Mouse (Mus musculus) right cerebral cortex, postnatal 10 days (tissue): ENCODE measurements at regions not wholly inside any gene's neighbourhood (a gene's known extent, or its start where the extent isn't known, plus 50 kb on each side); places are given as distances from the start of the nearest gene placed in this dataset.
A peak's percentile ranks its signal among the peaks of the same experiment; 100 is the strongest.
"Not testable (repeated sequence)": the region's sequence is repeated elsewhere in the genome, so short reads cannot be mapped to it uniquely, and the experiment has no call there.

Experiments used
- DNase-seq, 2 experiments: peaks; one replicate each; pipeline ENCODE4 v3.0.0; 2021; ENCODE audit warnings: low spot score in 2 of 2

DNA sequence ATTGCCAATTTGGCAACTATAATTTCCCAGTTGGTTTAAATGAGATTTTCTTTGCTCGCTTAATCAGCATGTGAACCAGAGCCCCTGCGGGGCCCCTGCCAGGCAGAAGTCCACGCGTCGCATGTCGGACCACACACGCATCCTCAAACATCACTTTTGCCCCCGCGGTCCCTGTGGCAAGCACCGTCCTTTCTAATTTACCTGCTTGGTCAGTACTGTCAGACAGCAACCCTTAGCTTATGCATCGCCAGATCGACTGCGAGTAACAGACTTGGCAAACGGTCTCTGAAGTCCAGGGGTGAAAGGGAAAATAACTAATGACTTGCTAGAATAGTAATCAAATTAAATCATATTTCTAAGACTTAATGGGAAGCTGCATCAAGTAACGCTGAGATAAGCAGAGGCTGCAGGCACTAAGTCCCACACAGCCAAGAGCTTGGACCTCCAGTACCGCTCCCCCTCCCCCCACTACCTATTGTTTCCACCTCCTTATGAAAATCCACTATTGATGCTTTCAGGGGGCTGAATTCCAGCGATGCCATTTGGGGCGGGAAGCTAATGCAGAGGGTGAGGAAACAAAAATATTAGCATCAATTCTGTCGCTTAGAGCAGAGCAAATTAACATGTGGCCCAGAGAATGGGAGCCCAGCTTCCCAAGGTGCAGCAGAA, 142.0 kb upstream of the Cntnap4 start:
- no peak for DNase-seq

DNA sequence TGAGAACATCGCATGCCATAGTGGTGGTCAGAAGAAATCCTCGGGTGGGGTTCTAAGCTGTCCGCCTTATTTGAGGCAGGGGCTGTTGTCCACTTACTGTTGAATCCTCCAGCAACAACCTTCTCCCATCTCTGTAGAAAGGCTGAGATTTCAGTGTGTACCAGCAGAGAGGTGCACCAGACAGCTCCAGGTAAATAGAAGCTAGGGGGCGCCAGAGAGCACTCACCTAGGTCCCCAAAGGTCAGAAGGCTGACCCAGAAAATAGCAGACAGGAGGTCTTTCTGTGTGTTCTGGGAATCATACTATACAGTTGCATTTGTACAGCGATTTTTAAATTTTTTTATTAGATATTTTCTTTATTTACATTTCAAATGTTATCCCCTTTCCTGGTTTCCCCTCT, 157.9 kb upstream of the Cntnap4 start:
- no peak for DNase-seq

DNA sequence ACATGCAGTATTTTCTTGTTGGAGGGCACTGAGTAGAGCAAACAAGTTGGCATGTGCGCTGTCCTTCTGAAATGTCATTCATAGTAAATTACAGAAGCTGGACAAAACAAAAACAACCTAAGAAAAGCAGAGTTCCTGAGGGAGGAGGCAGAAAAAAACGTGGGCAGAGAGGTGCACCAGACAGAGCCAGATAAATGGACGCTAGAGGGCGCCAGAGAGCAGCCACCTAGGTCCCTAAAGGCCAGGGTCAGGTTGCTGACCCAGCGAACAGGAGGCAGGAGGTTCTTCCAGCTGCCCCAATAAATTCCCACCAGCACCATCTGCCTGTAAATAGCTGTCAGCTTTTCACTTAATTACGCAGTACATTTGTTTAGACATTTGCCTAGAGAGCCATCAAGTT, 158.6 kb upstream of the Cntnap4 start:
- DNase-seq: no peak

DNA sequence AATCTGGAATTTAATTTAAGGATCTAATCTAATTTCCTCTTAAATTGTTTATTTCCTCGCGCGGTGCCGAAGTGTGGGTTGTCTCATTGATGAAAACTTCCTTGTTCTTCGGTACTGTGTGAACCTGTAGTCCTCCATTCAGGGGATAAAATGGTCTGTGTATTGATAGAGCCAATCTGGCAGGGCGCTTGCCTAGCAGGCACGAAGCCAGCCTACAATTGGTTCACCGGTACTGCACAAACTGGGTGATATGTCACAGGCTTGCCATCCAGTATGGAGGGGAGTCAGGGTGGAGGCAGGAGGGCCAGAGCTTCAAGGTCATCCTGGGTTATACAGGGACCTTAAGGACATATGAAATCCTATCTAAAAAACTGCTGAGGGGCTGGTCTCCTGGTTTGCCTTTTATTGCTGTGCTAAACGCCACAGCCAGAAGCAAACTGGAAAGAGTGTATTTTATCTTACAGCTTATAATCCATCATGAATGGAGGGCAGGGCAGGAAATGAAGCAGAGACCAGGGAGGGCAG, 161.6 kb upstream of the Cntnap4 start:
- DNase-seq: peak in 1 of 2 experiments; percentile 22

DNA sequence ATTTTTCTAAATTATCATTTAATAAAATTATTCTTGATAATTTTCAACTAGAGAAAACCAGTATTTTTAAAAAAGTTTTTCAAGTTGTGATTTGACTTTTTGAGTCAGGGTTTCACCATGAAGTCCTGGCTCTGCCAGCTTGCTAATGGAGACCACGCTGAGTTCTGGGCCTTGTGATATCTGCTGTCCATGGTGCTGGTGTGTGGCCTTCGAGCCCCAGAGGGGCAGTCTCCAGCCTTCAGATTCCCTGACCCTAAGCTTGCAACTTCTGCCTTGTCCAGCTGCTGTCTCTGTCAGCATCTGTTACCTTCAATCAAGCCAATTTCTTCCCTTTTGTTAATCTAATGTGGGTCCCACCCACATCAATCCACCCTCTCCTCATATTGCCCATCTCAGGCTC, 165.8 kb upstream of the Cntnap4 start:
- DNase-seq: no peak

DNA sequence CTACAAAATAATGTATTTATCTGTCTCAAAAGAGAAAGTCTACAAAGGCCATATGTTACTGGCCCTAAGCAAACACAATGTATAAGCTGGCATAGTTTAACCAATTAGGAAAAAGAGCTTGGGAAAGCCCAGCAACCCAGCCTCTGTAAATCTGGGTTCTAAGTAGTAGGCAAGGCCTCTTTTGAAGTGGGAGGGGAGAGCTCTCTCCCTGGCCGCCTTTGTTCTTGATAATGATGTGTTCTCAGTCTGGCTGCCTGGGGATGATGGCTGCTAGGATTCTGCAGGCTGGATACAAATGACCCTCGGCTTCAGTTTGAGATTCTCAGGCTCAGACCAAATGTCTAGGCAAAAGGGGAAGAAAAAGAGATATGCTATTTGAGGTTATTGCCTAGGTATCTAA, 172.4 kb upstream of the Cntnap4 start:
- no peak for DNase-seq

DNA sequence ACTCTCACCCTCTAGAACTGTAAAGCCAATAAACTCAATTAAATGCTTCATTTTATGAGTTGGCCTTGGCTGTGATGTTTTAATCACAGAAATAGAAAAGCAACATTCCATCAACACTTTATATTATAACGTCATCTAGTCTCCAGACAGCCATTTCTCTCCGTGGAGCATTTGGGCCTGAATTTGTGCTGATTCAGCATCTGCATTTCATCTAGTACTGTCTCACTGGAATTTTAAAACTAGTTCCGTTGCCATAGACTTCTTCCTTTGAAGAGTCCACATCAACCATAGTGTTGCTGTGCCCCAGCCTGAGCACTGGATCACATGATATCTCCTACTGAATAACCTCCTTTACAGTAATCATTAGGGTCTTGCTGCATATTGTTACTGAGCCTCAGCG, 179.7 kb upstream of the Cntnap4 start:
- DNase-seq: no peak

DNA sequence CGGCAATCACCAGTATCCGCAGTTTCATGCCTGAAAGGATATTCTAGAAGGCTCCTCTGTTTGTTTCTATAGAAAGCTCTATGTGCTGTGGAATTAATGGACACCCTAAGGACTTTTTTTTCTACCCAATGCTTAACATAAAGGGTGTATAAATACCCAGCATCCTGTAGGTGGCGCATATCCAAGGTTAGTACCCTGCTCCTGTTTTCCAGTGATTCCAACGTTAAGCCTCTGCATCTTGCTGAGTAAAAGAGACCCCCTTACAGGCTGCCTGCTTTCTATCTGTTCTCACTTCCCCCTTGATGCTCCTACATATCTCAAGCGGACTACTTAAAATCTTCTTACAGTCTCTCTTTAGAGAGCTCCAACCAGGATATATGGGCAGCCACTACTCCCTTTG, 221.5 kb upstream of the Cntnap4 start:
- peak; percentile 32 to 59 for DNase-seq

DNA sequence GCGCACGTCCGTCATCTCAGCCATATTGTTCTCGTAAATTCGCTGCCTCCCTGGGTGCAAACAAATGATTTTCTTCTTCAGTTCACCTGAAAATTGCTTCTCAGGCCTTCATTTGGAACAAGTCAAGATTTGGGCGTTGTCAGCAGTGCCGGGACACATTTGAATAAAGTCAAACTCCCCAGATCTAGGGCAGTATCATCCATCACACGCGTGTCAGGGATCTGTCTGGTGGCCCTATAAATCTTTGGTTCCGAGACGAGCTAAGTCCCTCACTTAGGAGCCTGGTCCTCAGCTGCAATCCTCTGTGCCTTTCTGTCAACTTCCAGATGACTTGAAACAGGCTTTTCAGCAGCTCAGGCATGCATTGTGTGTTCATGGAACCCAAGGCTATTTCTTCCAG, 236.7 kb upstream of the Cntnap4 start:
- DNase-seq: no peak

DNA sequence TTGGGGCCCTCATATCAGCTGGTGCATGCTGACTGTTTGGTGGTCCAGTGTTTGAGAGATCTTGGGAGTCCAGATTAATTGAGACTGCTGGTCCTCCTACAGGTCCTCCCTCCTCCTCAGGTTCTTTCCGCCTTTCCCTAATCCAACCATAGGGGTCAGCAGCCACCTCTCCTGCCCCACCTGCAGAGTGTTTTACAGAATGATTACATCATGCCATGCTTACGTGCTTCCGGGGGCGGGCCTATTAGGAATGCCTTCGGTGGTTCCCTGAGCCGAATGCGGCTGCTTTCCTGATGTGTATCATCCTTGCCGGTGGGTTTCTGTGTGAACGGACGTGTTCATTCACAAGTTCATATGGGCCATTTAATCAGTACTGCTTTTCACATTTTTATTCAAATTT, 237.8 kb upstream of the Cntnap4 start:
- DNase-seq: no peak

DNA sequence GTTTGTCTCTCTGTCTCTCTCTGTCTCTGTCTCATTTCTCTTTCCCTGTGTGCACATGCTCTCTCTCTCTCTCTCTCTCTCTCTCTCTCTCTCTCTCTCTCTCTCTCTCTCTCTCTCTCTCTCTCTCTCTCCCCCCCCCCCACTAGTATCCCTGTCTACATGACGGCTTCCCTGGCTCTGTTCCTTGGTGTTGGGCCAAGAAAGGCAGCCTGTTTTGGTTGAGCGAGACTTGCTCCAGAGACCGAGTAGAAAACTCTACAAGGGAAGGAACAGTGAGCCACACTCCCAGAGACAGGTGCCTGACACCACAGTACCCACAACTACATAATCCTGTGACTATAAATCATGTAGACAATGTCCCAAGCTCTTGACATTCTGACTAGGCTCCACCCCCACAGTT, 260.0 kb upstream of the Cntnap4 start:
- DNase-seq: peak; percentile 32 to 35

DNA sequence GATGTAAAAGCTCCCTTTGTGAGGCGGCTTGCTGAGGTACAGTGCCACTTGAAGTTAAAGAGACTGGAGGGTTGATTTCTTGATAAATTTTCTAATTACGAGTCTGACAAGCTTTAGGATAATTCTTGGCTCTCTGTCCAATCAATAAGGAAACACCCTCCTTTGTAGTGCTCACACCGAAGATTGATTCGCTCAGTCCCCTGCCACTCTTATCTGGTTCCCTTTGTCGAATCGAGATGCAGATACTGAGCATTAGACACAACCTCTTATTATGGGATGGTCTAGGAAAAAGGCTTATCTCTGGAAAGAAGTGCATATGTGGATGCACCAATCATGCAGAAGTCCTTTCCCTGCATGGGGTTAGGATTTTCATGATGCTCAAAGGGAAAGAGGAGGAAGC, 261.5 kb upstream of the Cntnap4 start:
- DNase-seq: peak in 1 of 2 experiments; percentile 31

DNA sequence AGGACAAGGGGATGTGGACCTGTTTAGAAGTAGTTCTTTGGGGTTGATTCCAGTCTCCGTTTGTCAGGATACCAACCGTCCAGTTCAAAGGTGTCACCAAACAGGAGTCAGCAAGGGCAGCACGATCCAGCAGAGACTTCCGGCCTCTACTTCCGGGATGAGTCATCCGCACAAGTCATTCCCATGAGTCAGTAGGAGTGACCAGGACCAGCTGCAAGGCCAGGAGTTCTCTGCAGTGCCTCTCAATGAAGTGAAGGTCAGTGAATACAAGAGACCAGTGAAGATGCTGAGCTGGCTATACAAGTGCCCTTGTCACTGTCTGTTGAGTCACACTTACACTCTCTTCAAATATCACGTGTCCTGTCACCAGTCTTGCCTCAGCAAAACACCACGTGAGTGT, 272.8 kb upstream of the Cntnap4 start:
- no peak for DNase-seq

DNA sequence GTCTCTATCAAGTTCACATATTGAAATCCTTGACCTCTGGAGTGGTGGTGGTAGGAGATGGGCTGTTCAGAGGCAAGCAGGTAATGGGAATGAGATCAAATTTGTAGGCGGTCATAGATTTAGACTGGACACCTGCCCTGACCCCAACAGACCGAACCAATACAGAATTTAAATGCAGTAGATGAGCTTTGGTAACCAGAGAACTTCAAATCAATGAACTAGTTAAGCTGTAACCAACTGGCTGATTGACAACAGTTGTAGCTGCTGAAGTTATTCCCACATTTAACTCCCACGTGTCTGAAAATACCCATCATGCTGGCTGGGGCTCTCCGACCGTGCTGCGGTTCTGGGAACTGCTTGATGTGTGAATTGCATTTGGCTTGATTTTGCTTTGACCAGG, 268.5 kb upstream of the Gm6793 start:
- DNase-seq: no peak

DNA sequence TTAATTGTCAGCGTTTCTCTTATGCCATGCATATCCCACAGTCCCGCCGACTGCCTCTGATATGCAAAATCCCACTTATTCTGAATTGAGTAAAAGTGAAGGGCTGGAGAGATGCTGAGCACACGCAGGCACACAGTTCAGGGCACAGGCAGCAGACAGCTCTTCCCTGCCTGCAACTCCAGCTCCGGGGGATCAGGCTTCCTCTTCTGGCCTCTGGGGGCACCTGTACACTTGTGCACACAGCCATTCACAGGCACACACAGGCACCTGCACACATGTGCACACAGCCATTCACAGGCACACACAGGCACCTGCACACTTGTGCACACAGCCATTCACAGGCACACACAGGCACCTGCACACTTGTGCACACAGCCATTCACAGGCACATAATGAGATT, 254.8 kb upstream of the Gm6793 start:
- DNase-seq: no peak

DNA sequence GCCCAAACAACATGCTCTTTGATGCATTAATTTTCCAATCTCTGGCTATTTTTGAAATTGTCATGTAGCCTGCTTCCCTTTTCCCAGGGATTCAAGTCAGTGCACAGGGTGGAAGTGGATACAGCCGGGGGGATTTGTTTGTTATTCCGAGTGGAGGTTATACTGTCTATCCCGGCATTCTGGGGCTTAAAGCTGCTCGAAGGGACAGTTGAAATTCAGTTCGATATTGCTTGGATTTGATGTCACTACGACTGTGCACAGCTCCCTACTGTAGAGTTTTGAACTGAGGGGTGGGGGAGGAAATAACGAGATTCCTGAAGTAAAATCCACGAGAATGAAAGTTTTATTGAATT, 254.4 kb upstream of the Gm6793 start:
- DNase-seq: no peak

DNA sequence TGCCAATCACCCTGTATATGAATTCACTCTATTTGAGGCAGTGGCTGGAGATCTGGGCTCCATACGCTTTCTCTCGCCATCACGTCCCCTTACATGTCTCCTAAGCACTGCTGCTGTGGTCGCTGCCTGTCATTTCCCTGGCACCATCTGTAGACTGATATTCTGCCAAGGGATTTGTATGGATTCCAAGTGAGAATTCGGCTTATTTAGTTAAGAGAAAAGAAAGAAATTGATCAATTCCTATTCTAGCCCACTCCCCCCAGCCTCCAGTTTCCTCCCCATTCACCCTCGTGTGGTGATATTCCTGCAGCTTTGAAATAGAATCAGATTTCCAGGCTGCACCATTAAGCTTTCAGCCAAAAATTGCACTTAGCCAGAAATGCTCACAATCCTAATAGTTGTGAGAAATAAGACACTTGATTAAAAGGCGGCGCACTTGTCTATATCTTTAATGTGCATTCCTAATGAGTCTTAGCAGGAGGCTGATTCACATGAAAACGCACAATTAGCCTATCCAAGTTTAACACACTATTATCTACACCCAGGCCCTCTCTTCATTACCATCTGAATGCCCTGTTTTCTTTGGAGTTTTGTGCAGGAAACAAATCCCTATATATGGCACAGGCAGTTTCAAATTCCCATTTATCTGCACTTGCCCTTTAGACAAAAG, 253.8 kb upstream of the Gm6793 start:
- DNase-seq: peak; percentile 48 to 66

DNA sequence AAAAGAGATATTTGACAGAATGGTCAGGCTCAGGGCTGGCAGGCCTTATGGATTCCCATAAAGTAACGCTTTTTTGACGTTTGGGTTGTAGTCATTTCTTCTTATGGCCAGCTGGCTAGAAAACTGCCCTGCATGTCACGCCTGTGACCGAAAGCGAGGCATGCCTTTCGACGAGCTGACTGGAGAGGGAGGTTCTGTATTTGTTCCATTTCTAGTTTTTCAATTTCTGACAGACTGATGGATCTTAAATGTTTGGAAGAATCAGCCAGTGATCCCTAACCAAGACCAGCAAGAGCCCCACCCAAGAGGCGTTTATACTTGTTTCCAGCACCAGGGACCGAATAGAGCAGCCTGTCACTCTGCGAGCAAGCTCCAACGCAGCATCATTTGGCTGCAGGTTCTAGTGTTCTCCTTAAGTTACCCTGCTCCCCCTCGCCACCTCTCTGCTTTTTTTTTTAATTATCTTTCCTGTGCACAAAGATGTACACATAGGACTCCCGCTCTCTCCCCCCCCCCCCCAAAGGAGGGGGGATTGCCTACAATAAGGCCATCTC, 243.2 kb upstream of the Gm6793 start:
- DNase-seq: peak; percentile 25 to 32

DNA sequence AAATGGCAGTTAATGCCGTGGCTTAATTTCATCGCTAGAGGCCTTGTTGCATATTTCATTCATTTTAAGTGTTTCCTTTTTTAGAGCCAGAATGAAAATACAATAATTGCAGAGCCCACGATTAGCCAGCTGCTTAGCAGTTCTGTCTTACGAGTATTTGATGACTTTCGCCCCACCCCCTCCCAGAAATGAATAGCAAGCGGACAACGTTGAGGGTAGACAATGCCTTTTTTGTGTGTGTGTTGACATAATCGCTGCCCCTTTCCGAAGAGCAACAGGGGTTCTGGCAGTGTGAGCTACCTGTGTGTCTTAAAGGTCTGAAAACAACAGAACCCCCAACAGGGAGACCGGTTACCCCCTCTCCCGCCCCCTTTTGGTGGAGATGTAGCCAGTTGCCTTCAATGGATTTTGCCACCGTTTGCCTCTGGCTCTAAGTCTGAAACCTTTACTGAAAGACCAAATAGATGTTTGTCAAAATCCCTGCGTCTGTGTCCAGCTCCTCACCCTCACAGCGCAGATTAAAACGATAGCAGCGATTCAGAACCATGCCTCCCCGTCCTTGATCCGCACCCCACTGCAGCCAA, 242.6 kb upstream of the Gm6793 start:
- DNase-seq: peak in 1 of 2 experiments; percentile 26

DNA sequence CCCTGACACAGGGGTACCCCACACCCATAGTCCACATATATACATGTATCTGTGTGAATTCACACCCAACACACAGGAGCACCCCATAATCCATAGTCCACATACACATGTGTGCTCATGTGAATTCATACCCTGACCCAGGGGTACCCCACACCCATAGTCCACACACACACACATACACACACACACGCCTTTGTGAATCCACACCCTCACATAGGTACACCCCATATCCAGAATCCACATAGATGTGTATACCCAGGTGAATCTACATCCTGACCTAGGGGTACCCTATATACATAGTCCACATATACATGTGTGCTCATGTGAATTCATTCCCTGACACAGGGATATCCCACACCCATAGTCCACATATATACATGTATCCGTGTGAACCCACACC, 231.8 kb upstream of the Gm6793 start:
- not testable (repeated sequence) for DNase-seq

DNA sequence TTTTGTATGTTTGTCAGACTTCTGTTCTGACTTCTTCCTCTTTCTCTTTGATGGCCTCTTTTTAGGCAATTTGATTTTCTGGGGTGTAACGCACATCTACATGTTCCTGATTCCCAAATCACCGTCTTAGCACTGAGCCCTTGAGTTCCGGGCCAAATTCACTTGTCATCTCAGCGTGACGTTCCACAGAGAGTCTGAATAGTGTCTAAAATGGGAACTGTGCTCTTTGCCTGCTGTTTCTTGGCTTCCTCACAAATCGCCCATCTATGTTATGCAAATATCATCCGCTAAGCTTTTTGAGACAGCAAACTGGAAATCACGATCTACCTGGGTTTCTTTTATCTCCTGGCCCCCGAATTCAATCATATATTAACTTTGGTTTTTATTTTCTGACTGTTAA, 223.8 kb upstream of the Gm6793 start:
- peak; percentile 25 to 33 for DNase-seq

DNA sequence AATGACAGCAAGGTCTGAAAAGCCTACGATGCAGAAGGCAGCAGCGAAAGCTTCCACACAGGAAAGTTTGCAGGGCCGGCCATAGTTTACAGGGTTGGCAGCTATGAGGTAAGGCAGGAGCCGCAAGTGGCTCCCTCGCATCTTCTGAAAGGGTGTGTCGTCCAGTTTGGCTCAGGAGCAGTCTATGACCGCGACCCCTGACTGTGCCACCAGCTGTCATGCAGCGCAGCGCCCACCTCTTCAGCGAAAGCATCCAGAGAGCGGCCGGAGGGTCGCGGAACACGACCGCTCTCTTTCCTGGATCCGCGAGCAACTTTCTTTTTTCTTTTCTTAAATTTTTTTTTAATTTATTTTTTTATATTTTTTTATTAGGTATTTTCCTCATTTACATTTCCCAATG, 221.9 kb upstream of the Gm6793 start:
- DNase-seq: not testable (repeated sequence)

DNA sequence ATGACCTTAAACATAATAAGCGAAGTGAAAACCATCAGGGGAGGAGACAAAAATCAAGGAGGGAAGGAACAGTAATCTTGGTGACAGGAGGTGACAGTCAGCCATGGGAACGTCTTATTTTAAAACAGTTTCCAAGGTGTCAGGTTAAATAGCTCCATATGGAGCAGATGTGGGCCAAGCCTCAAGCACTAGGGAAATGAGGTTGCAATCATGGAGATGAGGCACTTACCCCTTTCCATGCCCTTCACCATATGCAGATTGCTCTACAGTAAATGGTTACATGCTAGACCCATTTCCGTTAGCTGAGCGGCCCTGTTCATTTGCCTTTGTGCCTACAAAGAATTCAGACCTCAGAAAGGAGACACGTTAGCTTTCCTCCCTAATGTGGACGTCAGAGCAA, 204.8 kb upstream of the Gm6793 start:
- DNase-seq: no peak
